Mouse (Mus musculus): ENCODE results near the gene Copz1. TPM values are rescaled to one million over a fixed set of nuclear protein-coding genes. Genes with fewer than 3 reads are reported as not detected.
"Not testable (repeated sequence)": the region's sequence is repeated elsewhere in the genome, so short reads cannot be mapped to it uniquely, and the experiment has no call there.

Gene Copz1
- polyA plus RNA-seq, 1 experiment from 2014 or later = 252 TPM

- WGBS = 91% methylated on average over 1 of the region's 1 CpGs
- no peak for ATAC-seq (ENCODE audit: insufficient number of reproducible peaks, insufficient read depth, low FRiP score, low TSS enrichment, low read depth)
These were observed 19.2 kb upstream of the Copz1 start for GRCm38 (mm10) chr15:103253352-103253751.

GRCm38 (mm10) chr15:103255169-103255568 lies 17.3 kb upstream of the Copz1 start:
- Histone ChIP-seq H3K27ac (peak overlapping the region; percentile 4; the same call in 1 of the 2 replicates), H3K9ac (replicated peaks) (peak overlapping the region; percentile 73), H3K9me3 (no peaks in the 10 kb centered on the region), H3K4me1 (replicated peaks) (peaks cover 28% of the 10 kb centered on the region), H3K4me3 (replicated peaks) (peak overlapping the region; percentile 47), H3K36me3 (no peaks in the 10 kb centered on the region), H3K4me2 (peak overlapping the region; percentile 86), H3K27me3 (peaks cover 16% of the 10 kb centered on the region; the same call in 1 of the 2 replicates)
- ATAC-seq (ENCODE audit: insufficient number of reproducible peaks, insufficient read depth, low FRiP score, low TSS enrichment, low read depth) = 0 out of 2 replicates have a peak, but pooled peaks have one; percentile 50
- WGBS = 3% methylated on average over 25 of the region's 25 CpGs

More at GRCm38 (mm10) chr15:103253352-103253751, 19.2 kb upstream of the Copz1 start:
- Histone ChIP-seq H3K27me3 (peaks cover 12% of the 10 kb centered on the region; the same call in 1 of the 2 replicates), H3K4me1 (replicated peaks) (peaks cover 27% of the 10 kb centered on the region), H3K27ac (no peak overlapping the region), H3K4me3 (replicated peaks) (no peak overlapping the region), H3K9me3 (no peaks in the 10 kb centered on the region), H3K36me3 (peaks cover 12% of the 10 kb centered on the region), H3K4me2 (no peak overlapping the region), H3K9ac (replicated peaks) (no peak overlapping the region)

- no peak for ATAC-seq (ENCODE audit: insufficient number of reproducible peaks, insufficient read depth, low FRiP score, low TSS enrichment, low read depth)
- no peak overlapping the region for H3K9ac ChIP-seq (replicated peaks)
- peaks cover 16% of the 10 kb centered on the region; the same call in 1 of the 2 replicates for H3K27me3 ChIP-seq
- no peaks in the 10 kb centered on the region for H3K36me3 ChIP-seq
- H3K27ac ChIP-seq = no peak overlapping the region
- H3K4me3 ChIP-seq (replicated peaks) = no peak overlapping the region
- H3K4me2 ChIP-seq = no peak overlapping the region
- H3K9me3 ChIP-seq = no peaks in the 10 kb centered on the region
- peaks cover 22% of the 10 kb centered on the region for H3K4me1 ChIP-seq (replicated peaks)
- 90% methylated on average over 6 of the region's 6 CpGs for WGBS
These were observed 16.1 kb upstream of the Copz1 start for GRCm38 (mm10) chr15:103256210-103256986.

DNA sequence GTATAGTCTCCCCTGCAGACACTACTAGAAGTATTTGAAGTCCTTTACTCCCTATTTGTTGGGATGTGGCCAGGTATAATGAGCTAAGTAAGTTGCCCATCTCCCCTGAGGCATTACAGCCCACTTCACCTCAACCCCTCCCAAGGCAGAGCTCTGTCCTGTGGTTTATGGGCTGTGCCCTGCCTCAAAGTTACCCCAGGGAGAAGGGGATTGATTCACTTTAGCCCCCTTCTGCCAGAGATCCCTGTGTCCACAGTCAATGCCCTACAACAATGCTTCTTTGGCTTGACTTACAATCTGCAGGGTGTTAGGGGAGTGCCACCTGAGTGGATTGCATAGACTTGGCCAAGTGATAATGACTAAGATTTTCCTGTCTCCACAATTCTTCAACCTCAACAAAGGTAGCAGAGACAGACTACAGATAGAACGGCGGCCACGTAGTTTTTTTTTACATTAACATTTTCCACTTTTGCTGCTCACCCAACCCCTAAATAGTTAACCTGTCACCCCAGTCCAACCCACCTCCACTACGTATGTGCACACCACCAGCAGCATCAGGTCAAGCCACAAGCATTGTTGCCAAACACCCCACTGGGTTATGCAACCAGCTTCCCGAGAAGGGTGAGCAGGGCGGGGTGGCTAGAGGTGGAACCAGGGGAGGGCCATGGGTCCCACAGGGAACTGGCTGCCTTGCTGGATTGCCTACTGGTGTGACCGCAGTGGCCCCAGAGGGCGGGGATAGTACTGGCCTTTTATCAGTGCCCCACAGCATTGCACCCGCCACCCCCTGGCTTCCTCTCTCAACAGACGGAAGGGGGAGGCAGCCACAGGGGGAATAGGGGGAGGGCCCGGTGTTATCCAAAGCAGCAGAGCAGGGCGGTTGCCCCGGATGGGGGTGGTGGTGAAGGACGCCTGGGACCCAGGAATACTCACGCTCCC lies 14.5 kb upstream of the Copz1 start, which contains the start of gene Nfe2:
Gene Nfe2 (minus strand): TSS at position 614 of the 939 bp plus-strand sequence.
- Histone ChIP-seq H3K9ac (replicated peaks) (no peak within 1 kb of the TSS), H3K4me3 (replicated peaks) (0 out of 2 replicates have a peak within 1 kb of the TSS, but pooled peaks have one; percentile 1)
- peak; percentile 48 for ATAC-seq (ENCODE audit: insufficient number of reproducible peaks, insufficient read depth, low FRiP score, low TSS enrichment, low read depth)

DNA sequence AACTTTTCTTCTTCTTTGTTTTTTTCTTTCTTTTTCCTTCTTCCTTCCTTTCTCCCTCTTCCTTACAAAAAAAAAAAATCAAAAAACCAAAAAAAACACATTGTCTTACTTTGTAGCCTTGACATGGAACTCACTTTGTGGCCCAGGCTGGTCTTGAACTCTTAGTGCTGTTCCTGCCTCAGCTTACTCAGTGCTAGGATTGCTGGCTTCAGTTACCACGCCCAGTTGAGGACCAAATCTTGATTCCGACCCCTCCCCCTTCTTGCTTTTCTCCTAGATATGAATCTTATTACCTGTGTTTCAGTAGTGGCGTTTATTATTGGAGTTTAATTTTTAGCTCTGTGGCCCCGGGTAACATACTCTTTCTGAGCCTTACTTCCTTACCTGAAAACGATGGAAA lies 13.4 kb upstream of the Copz1 start:
- ATAC-seq (ENCODE audit: insufficient number of reproducible peaks, insufficient read depth, low FRiP score, low TSS enrichment, low read depth) = no peak

More for the DNA sequence above, 14.5 kb upstream of the Copz1 start, which contains the start of gene Nfe2:
- Histone ChIP-seq H3K36me3 (no peaks in the 10 kb centered on the region), H3K4me2 (peak within 1 kb of the TSS; percentile 43), H3K27me3 (peaks cover 16% of the 10 kb centered on the region; the same call in 1 of the 2 replicates), H3K4me1 (replicated peaks) (peaks cover 22% of the 10 kb centered on the region), H3K9me3 (no peaks in the 10 kb centered on the region), H3K27ac (0 out of 2 replicates have a peak within 1 kb of the TSS, but pooled peaks have one; percentile 25)
- WGBS = 12% methylated on average over 15 of the region's 15 CpGs

GRCm38 (mm10) chr15:103259989-103260388 lies 12.5 kb upstream of the Copz1 start:
- no peaks in the 10 kb centered on the region for H3K36me3 ChIP-seq
- 47% methylated on average over 1 of the region's 1 CpGs for WGBS
- no peak for ATAC-seq (ENCODE audit: insufficient number of reproducible peaks, insufficient read depth, low FRiP score, low TSS enrichment, low read depth)
- H3K27ac ChIP-seq = no peak overlapping the region
- no peak overlapping the region for H3K9ac ChIP-seq (replicated peaks)
- no peaks in the 10 kb centered on the region for H3K9me3 ChIP-seq
- H3K27me3 ChIP-seq = peaks cover 7% of the 10 kb centered on the region; the same call in 1 of the 2 replicates
- H3K4me2 ChIP-seq = no peak overlapping the region
- H3K4me3 ChIP-seq (replicated peaks) = no peak overlapping the region
- H3K4me1 ChIP-seq (replicated peaks) = peaks cover 15% of the 10 kb centered on the region

More for the DNA sequence above, 13.4 kb upstream of the Copz1 start:
- Histone ChIP-seq H3K4me2 (no peak overlapping the region), H3K27me3 (peaks cover 10% of the 10 kb centered on the region; the same call in 1 of the 2 replicates), H3K4me1 (replicated peaks) (peaks cover 22% of the 10 kb centered on the region), H3K9ac (replicated peaks) (no peak overlapping the region), H3K36me3 (no peaks in the 10 kb centered on the region), H3K27ac (no peak overlapping the region), H3K9me3 (no peaks in the 10 kb centered on the region), H3K4me3 (replicated peaks) (no peak overlapping the region)
- 85% methylated on average over 5 of the region's 5 CpGs for WGBS

- no peaks in the 10 kb centered on the region for H3K27me3 ChIP-seq
- no peak overlapping the region for H3K9ac ChIP-seq (replicated peaks)
- 86% methylated on average over 2 of the region's 2 CpGs for WGBS
- no peaks in the 10 kb centered on the region for H3K36me3 ChIP-seq
- no peak overlapping the region for H3K4me2 ChIP-seq
- no peak overlapping the region for H3K4me3 ChIP-seq (replicated peaks)
- ATAC-seq (ENCODE audit: insufficient number of reproducible peaks, insufficient read depth, low FRiP score, low TSS enrichment, low read depth) = no peak
- H3K4me1 ChIP-seq (replicated peaks) = no peaks in the 10 kb centered on the region
- no peak overlapping the region for H3K27ac ChIP-seq
- no peaks in the 10 kb centered on the region for H3K9me3 ChIP-seq
These were observed 7.7 kb upstream of the Copz1 start for GRCm38 (mm10) chr15:103264794-103265193.

- no peak overlapping the region for H3K4me3 ChIP-seq (replicated peaks)
- H3K4me2 ChIP-seq = no peak overlapping the region
- no peak for ATAC-seq (ENCODE audit: insufficient number of reproducible peaks, insufficient read depth, low FRiP score, low TSS enrichment, low read depth)
- H3K9ac ChIP-seq (replicated peaks) = 0 out of 2 replicates have a peak overlapping the region, but pooled peaks have one; percentile 27
- no peak overlapping the region for H3K27ac ChIP-seq
- peaks cover 4% of the 10 kb centered on the region for H3K4me1 ChIP-seq (replicated peaks)
- no peaks in the 10 kb centered on the region for H3K36me3 ChIP-seq
- no peaks in the 10 kb centered on the region for H3K9me3 ChIP-seq
- H3K27me3 ChIP-seq = no peaks in the 10 kb centered on the region
- 88% methylated on average over 4 of the region's 4 CpGs for WGBS
These were observed 3.6 kb upstream of the Copz1 start for GRCm38 (mm10) chr15:103268903-103269302.

GRCm38 (mm10) chr15:103275943-103276342 lies 3.4 kb downstream of the Copz1 start:
- WGBS = 95% methylated on average over 3 of the region's 3 CpGs
- H3K27me3 ChIP-seq; H3K27ac ChIP-seq; H3K9me3 ChIP-seq; ATAC-seq (ENCODE audit: insufficient number of reproducible peaks, insufficient read depth, low FRiP score, low TSS enrichment, low read depth); H3K4me2 ChIP-seq; H3K36me3 ChIP-seq; H3K9ac ChIP-seq (replicated peaks); H3K4me3 ChIP-seq (replicated peaks): not testable (repeated sequence)
- H3K4me1 ChIP-seq (replicated peaks) = peaks cover 38% of the 10 kb centered on the region

DNA sequence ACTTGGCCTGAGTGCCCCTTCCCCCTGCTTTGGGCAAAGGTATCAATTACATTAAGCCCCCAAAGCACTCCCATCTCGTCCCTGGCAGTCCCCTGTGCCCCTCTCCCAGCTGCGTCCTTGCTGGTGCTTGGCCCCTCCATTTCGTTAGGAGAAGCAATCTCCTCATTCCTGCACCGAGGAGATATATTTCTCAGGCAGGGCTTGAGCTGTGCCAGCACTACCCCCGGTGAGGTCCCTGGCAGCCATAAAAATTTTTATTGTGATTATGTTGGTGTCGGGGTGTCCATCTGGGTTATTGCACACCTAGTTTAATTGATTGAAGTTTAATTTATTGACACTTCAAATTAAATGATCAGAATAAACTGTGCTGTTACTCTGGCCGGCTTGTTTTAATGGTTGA lies 5.4 kb downstream of the Copz1 start:
- H3K27ac ChIP-seq = peak overlapping the region; percentile 62
- no peak for ATAC-seq (ENCODE audit: insufficient number of reproducible peaks, insufficient read depth, low FRiP score, low TSS enrichment, low read depth)
- 34% methylated on average over 7 of the region's 7 CpGs for WGBS
- H3K4me1 ChIP-seq (replicated peaks) = peaks cover 40% of the 10 kb centered on the region
- H3K36me3 ChIP-seq = 0 out of 2 replicates have a peak, but pooled peaks cover 1% of the 10 kb centered on the region
- no peaks in the 10 kb centered on the region for H3K27me3 ChIP-seq
- H3K9me3 ChIP-seq = no peaks in the 10 kb centered on the region
- H3K4me2 ChIP-seq = no peak overlapping the region
- no peak overlapping the region for H3K4me3 ChIP-seq (replicated peaks)
- H3K9ac ChIP-seq (replicated peaks) = 0 out of 2 replicates have a peak overlapping the region, but pooled peaks have one; percentile 12

Measured in limb, embryonic 12.5 days (tissue).